Mouse (Mus musculus) limb, embryonic 11.5 days (tissue): ENCODE results near the gene Gm2a. TPM values are rescaled to one million over a fixed set of nuclear protein-coding genes. Genes with fewer than 3 reads are reported as not detected.
"Not testable (repeated sequence)": the region's sequence is repeated elsewhere in the genome, so short reads cannot be mapped to it uniquely, and the experiment has no call there.

ENCODE experiments used
- ATAC-seq: fragments of 200-750 bp; cut with Nextera tagmentation; 2 replicates; pipeline ENCODE4 v1.8.0; 2017; ENCODE audit warnings: low read depth; ENCODE audit not compliant: insufficient number of reproducible peaks, low FRiP score, low TSS enrichment
- DNase-seq: peaks from one replicate; pipeline ENCODE4 v3.0.0-alpha.2; 2015; ENCODE audit warnings: low spot score
- H3K27ac ChIP-seq: fragments of 300-500 bp; sonication (generic); replicated peaks from 2 replicates; pipeline ENCODE4 v1.5.1; 2014; ENCODE audit warnings: low read depth, mild to moderate bottlenecking, low read length
- H3K27me3 ChIP-seq: fragments of 300-500 bp; sonication (generic); 2 replicates; pipeline ENCODE4 v1.6.1; 2014; ENCODE audit warnings: mild to moderate bottlenecking, low read length, mixed read lengths; ENCODE audit not compliant: control insufficient read depth, insufficient read depth
- H3K36me3 ChIP-seq: fragments of 300-500 bp; sonication (generic); 2 replicates; pipeline ENCODE4 v1.6.1; 2014; ENCODE audit warnings: mild to moderate bottlenecking, low read length, moderate library complexity, mixed read lengths; ENCODE audit not compliant: control insufficient read depth, insufficient read depth
- H3K4me1 ChIP-seq: fragments of 300-500 bp; sonication (generic); 2 replicates; pipeline ENCODE4 v1.6.1; 2014; ENCODE audit warnings: low read length, mixed read lengths; ENCODE audit not compliant: control insufficient read depth, insufficient read depth
- H3K4me2 ChIP-seq: fragments of 300-500 bp; sonication (generic); 2 replicates; pipeline ENCODE4 v1.6.1; 2014; ENCODE audit warnings: low read depth, mild to moderate bottlenecking, moderate library complexity; ENCODE audit not compliant: severe bottlenecking
- H3K4me3 ChIP-seq: fragments of 300-500 bp; sonication (generic); 2 replicates; pipeline ENCODE4 v1.5.1; 2014; ENCODE audit warnings: low read depth, low read length
- H3K9ac ChIP-seq: fragments of 300-500 bp; sonication (generic); 2 replicates; pipeline ENCODE4 v1.6.1; 2014; ENCODE audit warnings: mild to moderate bottlenecking, low read length
- H3K9me3 ChIP-seq: fragments of 300-500 bp; sonication (generic); 2 replicates; pipeline ENCODE4 v1.6.1; 2016; ENCODE audit warnings: low read length; ENCODE audit not compliant: control insufficient read depth
- WGBS: fragments of 180-500 bp; shearing (Covaris S2); extraction: QIAGEN DNeasy Blood & Tissue Kit; methylation state at CpG from one replicate; pipeline ENCODE4 v1.1.7; 2014; 5-methylcytosine and 5-hydroxymethylcytosine counted together
- polyA plus RNA-seq: library from polyadenylated mRNA; unstranded; fragments of >200 nt; fragmentation: Nextera tagmentation; extraction: Ambion mirVana; gene quantifications from 2 replicates; pipeline ENCODE4 v1.2.1, GENCODE M21; 2014

Gm2a gene
- polyA plus RNA-seq, 1 experiment from 2014 or later: 9.0 TPM

- no peak overlapping the region for H3K4me3 ChIP-seq
- H3K4me1 ChIP-seq: no peaks in the 10 kb centered on the region
- H3K9ac ChIP-seq: no peak overlapping the region
- DNase-seq: no peak
- WGBS: 60% methylated on average over 7 of the region's 7 CpGs
- H3K27me3 ChIP-seq: no peaks in the 10 kb centered on the region
- no peak for ATAC-seq
- no peaks in the 10 kb centered on the region for H3K9me3 ChIP-seq
- H3K36me3 ChIP-seq: no peaks in the 10 kb centered on the region; the same call in 1 of the 2 replicates
- H3K4me2 ChIP-seq: no peak overlapping the region
- no peak overlapping the region for H3K27ac ChIP-seq
These were observed 15.4 kb downstream of the Gm2a start for GRCm38 (mm10) chr11:55113209-55113860.

GRCm38 (mm10) chr11:55113861-55114250 lies 15.9 kb downstream of the Gm2a start:
- not testable (repeated sequence) for H3K4me3 ChIP-seq, DNase-seq, H3K36me3 ChIP-seq, H3K9ac ChIP-seq, H3K9me3 ChIP-seq, ATAC-seq, H3K27me3 ChIP-seq, H3K4me1 ChIP-seq, H3K27ac ChIP-seq, H3K4me2 ChIP-seq
- WGBS: 36% methylated on average over 4 of the region's 4 CpGs

GRCm38 (mm10) chr11:55114291-55114690 lies 16.4 kb downstream of the Gm2a start:
- Histone ChIP-seq H3K9me3 (no peaks in the 10 kb centered on the region), H3K27me3 (no peaks in the 10 kb centered on the region), H3K4me2 (no peak overlapping the region), H3K4me1 (no peaks in the 10 kb centered on the region), H3K27ac (no peak overlapping the region), H3K4me3 (no peak overlapping the region), H3K9ac (no peak overlapping the region), H3K36me3 (no peaks in the 10 kb centered on the region)
- no peak for DNase-seq
- no peak for ATAC-seq
- WGBS: 84% methylated on average over 2 of the region's 2 CpGs

GRCm38 (mm10) chr11:55116004-55116403 lies 18.1 kb downstream of the Gm2a start:
- 93% methylated on average over 3 of the region's 3 CpGs for WGBS
- no peak overlapping the region for H3K4me2 ChIP-seq
- H3K27ac ChIP-seq: no peak overlapping the region
- no peaks in the 10 kb centered on the region for H3K4me1 ChIP-seq
- H3K36me3 ChIP-seq: no peaks in the 10 kb centered on the region
- no peaks in the 10 kb centered on the region for H3K27me3 ChIP-seq
- H3K9ac ChIP-seq: no peak overlapping the region
- H3K9me3 ChIP-seq: no peaks in the 10 kb centered on the region
- ATAC-seq (no peak), DNase-seq (no peak)
- no peak overlapping the region for H3K4me3 ChIP-seq

- H3K4me3 ChIP-seq: no peak overlapping the region
- H3K9me3 ChIP-seq: no peaks in the 10 kb centered on the region
- 87% methylated on average over 2 of the region's 2 CpGs for WGBS
- no peak overlapping the region for H3K4me2 ChIP-seq
- H3K4me1 ChIP-seq: no peaks in the 10 kb centered on the region
- no peak for DNase-seq
- no peaks in the 10 kb centered on the region for H3K27me3 ChIP-seq
- no peaks in the 10 kb centered on the region for H3K36me3 ChIP-seq
- no peak for ATAC-seq
- H3K9ac ChIP-seq: no peak overlapping the region
- no peak overlapping the region for H3K27ac ChIP-seq
These were observed 19.1 kb downstream of the Gm2a start for GRCm38 (mm10) chr11:55117031-55117430.

GRCm38 (mm10) chr11:55120279-55120678 lies 22.4 kb downstream of the Gm2a start:
- no peaks in the 10 kb centered on the region for H3K9me3 ChIP-seq
- no peaks in the 10 kb centered on the region for H3K4me1 ChIP-seq
- no peak overlapping the region for H3K4me3 ChIP-seq
- no peaks in the 10 kb centered on the region for H3K27me3 ChIP-seq
- no peak for DNase-seq
- H3K9ac ChIP-seq: no peak overlapping the region
- no peaks in the 10 kb centered on the region for H3K36me3 ChIP-seq
- H3K4me2 ChIP-seq: no peak overlapping the region
- H3K27ac ChIP-seq: no peak overlapping the region
- no peak for ATAC-seq

GRCm38 (mm10) chr11:55120821-55121271 lies 22.9 kb downstream of the Gm2a start:
- 83% methylated on average over 8 of the region's 8 CpGs for WGBS
- no peak for DNase-seq
- no peak for ATAC-seq

GRCm38 (mm10) chr11:55121430-55121829 lies 23.5 kb downstream of the Gm2a start:
- no peak for ATAC-seq
- Histone ChIP-seq H3K27ac (no peak overlapping the region), H3K4me3 (no peak overlapping the region), H3K4me1 (no peaks in the 10 kb centered on the region), H3K9me3 (no peaks in the 10 kb centered on the region), H3K9ac (no peak overlapping the region), H3K36me3 (no peaks in the 10 kb centered on the region), H3K27me3 (no peaks in the 10 kb centered on the region), H3K4me2 (no peak overlapping the region)
- no peak for DNase-seq
- 86% methylated on average over 1 of the region's 1 CpGs for WGBS

More at GRCm38 (mm10) chr11:55120821-55121271, 22.9 kb downstream of the Gm2a start:
- H3K36me3 ChIP-seq: no peaks in the 10 kb centered on the region
- no peaks in the 10 kb centered on the region for H3K27me3 ChIP-seq
- H3K27ac ChIP-seq: no peak overlapping the region
- no peak overlapping the region for H3K4me2 ChIP-seq
- no peaks in the 10 kb centered on the region for H3K4me1 ChIP-seq
- H3K9ac ChIP-seq: no peak overlapping the region
- H3K4me3 ChIP-seq: no peak overlapping the region
- H3K9me3 ChIP-seq: no peaks in the 10 kb centered on the region

GRCm38 (mm10) chr11:55126663-55127062 lies 28.7 kb downstream of the Gm2a start:
- DNase-seq (no peak), ATAC-seq (no peak)
- Histone ChIP-seq H3K4me3 (no peak overlapping the region), H3K9me3 (no peaks in the 10 kb centered on the region), H3K9ac (no peak overlapping the region), H3K36me3 (no peaks in the 10 kb centered on the region), H3K4me2 (no peak overlapping the region), H3K27ac (no peak overlapping the region), H3K4me1 (no peaks in the 10 kb centered on the region), H3K27me3 (no peaks in the 10 kb centered on the region)
- 89% methylated on average over 3 of the region's 3 CpGs for WGBS
